7 mouse cellular contexts compared by ENCODE assay signal in genomic region chr11:60219609-60220008, GRCm38 (mm10). TPM values are rescaled to one million over a fixed set of nuclear protein-coding genes. Genes with fewer than 3 reads are reported as not detected.
DNase-seq lines count a peak whose midpoint lies in the region; ATAC-seq and TF ChIP-seq lines count a peak whose summit lies in the region.

No protein-coding gene starts in this region.

- H3K79me2 ChIP-seq in C2C12 (ENCODE audit: control insufficient read depth, insufficient read depth): peaks cover 57% of the 10 kb centered on the region

- no peaks in the 10 kb centered on the region for H3K9me3 ChIP-seq in forebrain, embryonic 11.5 days (ENCODE audit: control insufficient read depth, low read length)
- no peaks in the 10 kb centered on the region for H3K9me3 ChIP-seq in liver, embryonic 12.5 days (replicated peaks)
- no peaks in the 10 kb centered on the region for H3K9me3 ChIP-seq in stomach, embryonic 14.5 days (ENCODE audit: control insufficient read depth, low read depth, low read length)

- no peak overlapping the region for H3K27ac ChIP-seq in forebrain, embryonic 11.5 days (ENCODE audit: low read depth, low read length)
- H3K27ac ChIP-seq in liver, embryonic 12.5 days: peak overlapping the region; percentile 91
- peak overlapping the region; percentile 92 for H3K27ac ChIP-seq in stomach, embryonic 14.5 days (ENCODE audit: low read length)

- no peaks in the 10 kb centered on the region for H3K27me3 ChIP-seq in C2C12 (ENCODE audit: control insufficient read depth, insufficient read depth, insufficient read length)
- H3K27me3 ChIP-seq in forebrain, embryonic 11.5 days (ENCODE audit: control insufficient read depth, insufficient read depth, low read length): no peaks in the 10 kb centered on the region
- no peaks in the 10 kb centered on the region for H3K27me3 ChIP-seq in liver, embryonic 12.5 days (replicated peaks)
- H3K27me3 ChIP-seq in stomach, embryonic 14.5 days (ENCODE audit: control insufficient read depth, insufficient read depth, low read length): no peaks in the 10 kb centered on the region

- peak overlapping the region; percentile 75 for H3K9ac ChIP-seq in forebrain, embryonic 11.5 days (ENCODE audit: low read length)
- peak overlapping the region; percentile 81 for H3K9ac ChIP-seq in liver, embryonic 12.5 days
- peak overlapping the region; percentile 57 for H3K9ac ChIP-seq in stomach, embryonic 14.5 days (replicated peaks; ENCODE audit: low read depth, low read length)

- WGBS in forebrain, embryonic 11.5 days: 54% methylated on average over 8 of the region's 8 CpGs
- WGBS in liver, embryonic 12.5 days (ENCODE audit: insufficient replicate concordance): 14% methylated on average over 8 of the region's 8 CpGs
- 14% methylated on average over 8 of the region's 8 CpGs for WGBS in stomach, embryonic 14.5 days

- no peak for TF ChIP-seq CTCF in C2C12 (IDR thresholded peaks at IDR 0.05; ENCODE audit: control insufficient read depth, insufficient read depth, insufficient read length)

- H3K4me1 ChIP-seq in forebrain, embryonic 11.5 days (replicated peaks; ENCODE audit: control insufficient read depth, insufficient read depth, low read length): peaks cover 14% of the 10 kb centered on the region
- H3K4me1 ChIP-seq in liver, embryonic 12.5 days: peaks cover 91% of the 10 kb centered on the region
- H3K4me1 ChIP-seq in stomach, embryonic 14.5 days (ENCODE audit: control insufficient read depth, insufficient read depth, low read length): peaks cover 25% of the 10 kb centered on the region

- peaks cover 38% of the 10 kb centered on the region for H3K79me3 ChIP-seq in C2C12 (ENCODE audit: low read depth)

- DNase-seq in 3T3-L1 (ENCODE audit: low read depth, low spot score): peak; percentile 80
- no peak for DNase-seq in forebrain, embryonic 11.5 days (ENCODE audit: low spot score)
- DNase-seq in right cerebral cortex, adult 2 months (ENCODE audit: low spot score in 2 of 2): no peak
- no peak for DNase-seq in frontal cortex, adult 2 months (ENCODE audit: extremely low spot score in 1 of 2, low spot score in 1 of 2)

- H3K36me3 ChIP-seq in C2C12 (ENCODE audit: control insufficient read depth, insufficient read depth): peaks cover 20% of the 10 kb centered on the region
- no peaks in the 10 kb centered on the region for H3K36me3 ChIP-seq in forebrain, embryonic 11.5 days (ENCODE audit: control insufficient read depth, insufficient read depth, low read length)
- peaks cover 40% of the 10 kb centered on the region for H3K36me3 ChIP-seq in liver, embryonic 12.5 days
- 0 out of 2 replicates have a peak, but pooled peaks cover 2% of the 10 kb centered on the region for H3K36me3 ChIP-seq in stomach, embryonic 14.5 days (ENCODE audit: control insufficient read depth, insufficient read depth, low read length)

- peak overlapping the region; percentile 99 for H3ac ChIP-seq in C2C12 (ENCODE audit: control insufficient read depth, insufficient read length, low read depth)

- ATAC-seq in forebrain, embryonic 11.5 days (replicated peaks; ENCODE audit: low FRiP score): no peak
- no peak for ATAC-seq in liver, embryonic 12.5 days
- ATAC-seq in stomach, embryonic 14.5 days (ENCODE audit: insufficient number of reproducible peaks, insufficient read depth, low FRiP score, low read depth): no peak

- peak overlapping the region; percentile 63 for H3K4me3 ChIP-seq in C2C12 (ENCODE audit: insufficient read depth, poor library complexity, severe bottlenecking)
- peak overlapping the region; percentile 69 for H3K4me3 ChIP-seq in forebrain, embryonic 11.5 days (ENCODE audit: low read depth, low read length)
- H3K4me3 ChIP-seq in liver, embryonic 12.5 days: peak overlapping the region; percentile 72
- H3K4me3 ChIP-seq in stomach, embryonic 14.5 days (ENCODE audit: low read depth, low read length): peak overlapping the region; percentile 67

- peak overlapping the region; percentile 69 for H3K4me2 ChIP-seq in forebrain, embryonic 11.5 days (ENCODE audit: low read depth, low read length, severe bottlenecking)
- H3K4me2 ChIP-seq in liver, embryonic 12.5 days: peak overlapping the region; percentile 87
- peak overlapping the region; percentile 84 for H3K4me2 ChIP-seq in stomach, embryonic 14.5 days (replicated peaks; ENCODE audit: low read depth, low read length)

TF ChIP-seq in C2C12, 6 proteins besides CTCF, POLR2A, EP300 and RAD21:
- TF ChIP-seq MYOG (IDR thresholded peaks at IDR 0.05; ENCODE audit: control insufficient read depth, extremely low read depth, insufficient read length) (no peak), FOSL1 (IDR thresholded peaks at IDR 0.05; ENCODE audit: insufficient read depth, low read length, poor library complexity, severe bottlenecking) (no peak), MYOD1 (IDR thresholded peaks at IDR 0.05; ENCODE audit: control insufficient read depth, insufficient read length, low read depth) (no peak)

RNA-seq across cellular contexts. Expression of gene Srebf1, which starts 2.8 kb away (rescaled TPM):
- 64.1 TPM for polyA plus RNA-seq in C2C12 (2012; fragmentation: generic; extraction: Trizol)
- polyA plus RNA-seq in forebrain, embryonic 11.5 days (2014; fragmentation: Nextera tagmentation; extraction: Ambion mirVana): 63.9 and 68.7 TPM in 2 replicates
- 45.7 and 50.9 TPM in 2 replicates for polyA plus RNA-seq in liver, embryonic 12.5 days (2016; fragmentation: Nextera tagmentation; extraction: Ambion mirVana)
- polyA plus RNA-seq in stomach, embryonic 14.5 days (2014; fragmentation: Nextera tagmentation; extraction: Ambion mirVana): 70.9 and 72.6 TPM in 2 replicates
- polyA plus RNA-seq in frontal cortex, adult 2 months (2012; rRNA removed): 63.2 and 78.3 TPM in 2 replicates
